Mouse (Mus musculus): Measurements from ENCODE around the gene Sfta2. TPM values are rescaled to one million over a fixed set of nuclear protein-coding genes. Genes with fewer than 3 reads are reported as not detected.

The Sfta2 gene
- not detected in 2 replicates for total RNA-seq (2014; rRNA removed)
- not detected in 2 replicates for polyA plus RNA-seq (2015; fragmentation: Nextera tagmentation; extraction: Ambion mirVana)

DNA sequence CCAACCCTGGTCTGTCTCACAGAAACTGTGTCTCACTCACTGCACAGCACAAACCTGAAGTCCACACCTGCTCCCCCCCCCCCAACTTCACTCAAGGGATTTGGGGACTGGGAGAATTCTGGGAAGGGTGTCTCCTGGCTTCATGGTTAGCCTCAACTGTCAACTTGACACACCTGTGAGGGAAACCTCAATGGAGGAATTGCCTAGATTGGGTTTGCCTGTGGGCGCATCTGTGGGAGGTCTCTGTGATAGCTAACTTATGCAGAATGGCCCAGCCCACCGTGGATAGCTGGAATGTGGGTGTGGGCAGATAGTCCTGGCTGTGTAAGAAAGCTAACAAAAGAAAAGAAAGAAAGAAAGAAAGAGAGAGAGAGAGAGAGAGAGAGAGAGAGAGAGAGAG is at the start of gene Sfta2:
Gene Sfta2, plus strand, starts transcription at position 301 of the 400 bp plus-strand sequence.
- no peaks in the 10 kb centered on the region for H3K36me3 ChIP-seq (ENCODE audit: insufficient read depth, low read length)
- no peak within 1 kb of the TSS for H3K27ac ChIP-seq (ENCODE audit: low read depth, low read length)
- DNase-seq (ENCODE audit: low spot score) (no peak), ATAC-seq (ENCODE audit: low FRiP score) (no peak)
- no peaks in the 10 kb centered on the region for H3K9me3 ChIP-seq (ENCODE audit: low read length)
- H3K27me3 ChIP-seq (ENCODE audit: insufficient read depth, low read length) = no peaks in the 10 kb centered on the region
- TF ChIP-seq CTCF (IDR thresholded peaks at IDR 0.05) = no peak
- H3K4me1 ChIP-seq (ENCODE audit: insufficient read depth, low read length) = no peaks in the 10 kb centered on the region
- no peak within 1 kb of the TSS for H3K9ac ChIP-seq (replicated peaks; ENCODE audit: low read length, poor library complexity, severe bottlenecking)
- no peak within 1 kb of the TSS for H3K4me3 ChIP-seq (ENCODE audit: low read depth, low read length)
- WGBS = 71% methylated on average over 2 of the region's 2 CpGs
- no peak within 1 kb of the TSS for H3K4me2 ChIP-seq (ENCODE audit: low read depth, low read length, poor library complexity, severe bottlenecking)

GRCm38 (mm10) chr17:35551881-35552414 is 49.4 kb upstream of the Sfta2 start, which contains the start of gene Cdsn:
TSS of gene Cdsn (plus strand) at chr17:35552128.
- ATAC-seq (ENCODE audit: low FRiP score) = no peak
- H3K27ac ChIP-seq (ENCODE audit: low read depth, low read length) = no peak within 1 kb of the TSS
- H3K9me3 ChIP-seq (ENCODE audit: low read length) = no peaks in the 10 kb centered on the region
- no peaks in the 10 kb centered on the region for H3K36me3 ChIP-seq (ENCODE audit: insufficient read depth, low read length)
- no peak within 1 kb of the TSS for H3K4me3 ChIP-seq (ENCODE audit: low read depth, low read length)
- DNase-seq (ENCODE audit: low spot score) = no peak
- no peak for TF ChIP-seq CTCF (IDR thresholded peaks at IDR 0.05)
- H3K27me3 ChIP-seq (ENCODE audit: insufficient read depth, low read length) = no peaks in the 10 kb centered on the region
- no peaks in the 10 kb centered on the region for H3K4me1 ChIP-seq (ENCODE audit: insufficient read depth, low read length)
- no peak within 1 kb of the TSS for H3K4me2 ChIP-seq (ENCODE audit: low read depth, low read length, poor library complexity, severe bottlenecking)
- WGBS = 72% methylated on average over 10 of the region's 10 CpGs
- no peak within 1 kb of the TSS for H3K9ac ChIP-seq (replicated peaks; ENCODE audit: low read length, poor library complexity, severe bottlenecking)

- Histone ChIP-seq H3K9ac (replicated peaks; ENCODE audit: low read length, poor library complexity, severe bottlenecking) (no peak overlapping the region), H3K27ac (ENCODE audit: low read depth, low read length) (no peak overlapping the region), H3K27me3 (ENCODE audit: insufficient read depth, low read length) (no peaks in the 10 kb centered on the region), H3K4me1 (ENCODE audit: insufficient read depth, low read length) (no peaks in the 10 kb centered on the region), H3K36me3 (ENCODE audit: insufficient read depth, low read length) (no peaks in the 10 kb centered on the region), H3K9me3 (ENCODE audit: low read length) (no peaks in the 10 kb centered on the region), H3K4me2 (ENCODE audit: low read depth, low read length, poor library complexity, severe bottlenecking) (no peak overlapping the region), H3K4me3 (ENCODE audit: low read depth, low read length) (no peak overlapping the region)
- ATAC-seq (ENCODE audit: low FRiP score) (no peak), DNase-seq (ENCODE audit: low spot score) (no peak)
- TF ChIP-seq CTCF (IDR thresholded peaks at IDR 0.05) = no peak
- 81% methylated on average over 5 of the region's 5 CpGs for WGBS
Measured at GRCm38 (mm10) chr17:35554321-35554720, 47.0 kb upstream of the Sfta2 start.

DNA sequence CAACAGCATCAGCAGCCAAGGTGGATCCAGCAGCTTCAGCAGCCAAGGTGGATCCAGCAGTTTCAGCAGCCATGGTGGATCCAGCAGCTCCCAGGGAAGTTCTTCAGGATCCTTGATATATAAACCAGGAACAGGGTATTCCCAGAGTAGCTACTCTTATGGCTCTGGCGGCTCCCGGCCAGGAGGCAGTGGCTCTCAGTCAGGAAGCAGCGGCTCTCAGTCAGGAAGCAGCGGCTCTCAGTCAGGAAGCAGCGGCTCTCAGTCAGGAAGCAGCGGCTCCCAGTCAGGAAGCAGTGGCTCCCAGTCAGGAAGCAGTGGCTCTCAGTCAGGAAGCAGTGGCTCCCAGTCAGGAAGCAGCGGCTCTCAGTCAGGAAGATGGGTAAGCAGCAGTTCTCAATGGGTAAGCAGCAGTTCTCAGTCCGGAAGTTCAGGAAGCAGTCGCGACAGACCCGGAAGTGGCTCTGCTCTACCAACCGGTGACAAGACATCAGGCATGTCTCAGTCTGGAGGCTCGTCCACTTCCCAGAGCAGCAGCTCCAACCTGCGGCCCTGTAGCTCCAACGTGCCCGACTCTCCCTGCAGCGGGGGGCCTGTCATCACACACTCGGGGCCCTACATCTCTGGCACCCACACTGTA is 46.5 kb upstream of the Sfta2 start:
- no peak for TF ChIP-seq CTCF (IDR thresholded peaks at IDR 0.05)
- no peak overlapping the region for H3K4me3 ChIP-seq (ENCODE audit: low read depth, low read length)
- H3K9ac ChIP-seq (replicated peaks; ENCODE audit: low read length, poor library complexity, severe bottlenecking) = no peak overlapping the region
- DNase-seq (ENCODE audit: low spot score) (no peak), ATAC-seq (ENCODE audit: low FRiP score) (no peak)
- H3K27ac ChIP-seq (ENCODE audit: low read depth, low read length) = no peak overlapping the region
- no peaks in the 10 kb centered on the region for H3K9me3 ChIP-seq (ENCODE audit: low read length)
- WGBS = 94% methylated on average over 17 of the region's 18 CpGs
- H3K27me3 ChIP-seq (ENCODE audit: insufficient read depth, low read length) = no peaks in the 10 kb centered on the region
- H3K4me2 ChIP-seq (ENCODE audit: low read depth, low read length, poor library complexity, severe bottlenecking) = no peak overlapping the region
- no peaks in the 10 kb centered on the region for H3K36me3 ChIP-seq (ENCODE audit: insufficient read depth, low read length)
- H3K4me1 ChIP-seq (ENCODE audit: insufficient read depth, low read length) = no peaks in the 10 kb centered on the region

- H3K9me3 ChIP-seq (ENCODE audit: low read length) = no peaks in the 10 kb centered on the region
- H3K4me1 ChIP-seq (ENCODE audit: insufficient read depth, low read length) = no peaks in the 10 kb centered on the region
- no peak for ATAC-seq (ENCODE audit: low FRiP score)
- TF ChIP-seq CTCF (IDR thresholded peaks at IDR 0.05) = no peak
- H3K27ac ChIP-seq (ENCODE audit: low read depth, low read length) = no peak overlapping the region
- H3K36me3 ChIP-seq (ENCODE audit: insufficient read depth, low read length) = no peaks in the 10 kb centered on the region
- WGBS = 88% methylated on average over 13 of the region's 13 CpGs
- no peak overlapping the region for H3K4me2 ChIP-seq (ENCODE audit: low read depth, low read length, poor library complexity, severe bottlenecking)
- no peak overlapping the region for H3K9ac ChIP-seq (replicated peaks; ENCODE audit: low read length, poor library complexity, severe bottlenecking)
- H3K27me3 ChIP-seq (ENCODE audit: insufficient read depth, low read length) = no peaks in the 10 kb centered on the region
- no peak overlapping the region for H3K4me3 ChIP-seq (ENCODE audit: low read depth, low read length)
- DNase-seq (ENCODE audit: low spot score) = no peak
Measured at GRCm38 (mm10) chr17:35556186-35556765, 45.1 kb upstream of the Sfta2 start.

DNA sequence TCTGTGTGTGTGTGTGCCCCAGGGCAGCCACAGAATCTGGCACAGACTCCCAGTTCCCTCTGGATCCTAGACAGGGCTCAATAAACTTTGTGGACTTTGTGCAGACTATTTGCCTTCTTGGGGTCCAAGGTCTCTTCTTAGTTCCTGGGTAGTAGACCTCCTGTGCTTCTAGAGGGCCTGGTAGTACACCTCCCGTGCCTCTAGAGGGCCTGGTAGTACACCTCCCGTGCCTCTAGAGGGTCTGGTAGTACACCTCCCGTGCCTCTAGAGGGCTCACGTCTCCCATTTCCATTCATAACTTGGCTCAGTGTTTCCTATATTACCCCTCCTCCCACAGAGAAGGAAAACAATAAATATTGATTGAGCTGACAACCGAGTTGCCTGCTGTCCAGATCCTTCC is 44.5 kb upstream of the Sfta2 start:
- DNase-seq (ENCODE audit: low spot score) (peak; percentile 75), ATAC-seq (ENCODE audit: low FRiP score) (no peak)
- Histone ChIP-seq H3K27ac (ENCODE audit: low read depth, low read length) (no peak overlapping the region), H3K36me3 (ENCODE audit: insufficient read depth, low read length) (no peaks in the 10 kb centered on the region), H3K27me3 (ENCODE audit: insufficient read depth, low read length) (no peaks in the 10 kb centered on the region), H3K9ac (replicated peaks; ENCODE audit: low read length, poor library complexity, severe bottlenecking) (no peak overlapping the region), H3K4me3 (ENCODE audit: low read depth, low read length) (no peak overlapping the region), H3K4me2 (ENCODE audit: low read depth, low read length, poor library complexity, severe bottlenecking) (no peak overlapping the region), H3K4me1 (ENCODE audit: insufficient read depth, low read length) (no peaks in the 10 kb centered on the region), H3K9me3 (ENCODE audit: low read length) (no peaks in the 10 kb centered on the region)
- TF ChIP-seq CTCF (IDR thresholded peaks at IDR 0.05) = peak; percentile 83
- 24% methylated on average over 5 of the region's 5 CpGs for WGBS
